Mouse (Mus musculus) brain, embryonic 14.5 days (tissue): ENCODE measurements at regions not wholly inside any gene's neighbourhood (a gene's known extent, or its start where the extent isn't known, plus 50 kb on each side); places are given as distances from the start of the nearest gene placed in this dataset.

Experiments used
- CTCF ChIP-seq: fragments of 200-500 bp; IDR thresholded peaks from 2 replicates; pipeline ENCODE4 v1.5.1; 2012; ENCODE audit warnings: inconsistent platforms, mild to moderate bottlenecking, moderate library complexity, borderline replicate concordance; ENCODE audit not compliant: insufficient read depth, insufficient read length; ENCODE audit errors: extremely low read depth
- POLR2A ChIP-seq: fragments of 200-500 bp; IDR thresholded peaks from 2 replicates; pipeline ENCODE4 v1.6.1; 2012; ENCODE audit warnings: mild to moderate bottlenecking, inconsistent platforms, borderline replicate concordance; ENCODE audit not compliant: poor library complexity, insufficient read depth, insufficient read length, severe bottlenecking; ENCODE audit errors: extremely low read depth

DNA sequence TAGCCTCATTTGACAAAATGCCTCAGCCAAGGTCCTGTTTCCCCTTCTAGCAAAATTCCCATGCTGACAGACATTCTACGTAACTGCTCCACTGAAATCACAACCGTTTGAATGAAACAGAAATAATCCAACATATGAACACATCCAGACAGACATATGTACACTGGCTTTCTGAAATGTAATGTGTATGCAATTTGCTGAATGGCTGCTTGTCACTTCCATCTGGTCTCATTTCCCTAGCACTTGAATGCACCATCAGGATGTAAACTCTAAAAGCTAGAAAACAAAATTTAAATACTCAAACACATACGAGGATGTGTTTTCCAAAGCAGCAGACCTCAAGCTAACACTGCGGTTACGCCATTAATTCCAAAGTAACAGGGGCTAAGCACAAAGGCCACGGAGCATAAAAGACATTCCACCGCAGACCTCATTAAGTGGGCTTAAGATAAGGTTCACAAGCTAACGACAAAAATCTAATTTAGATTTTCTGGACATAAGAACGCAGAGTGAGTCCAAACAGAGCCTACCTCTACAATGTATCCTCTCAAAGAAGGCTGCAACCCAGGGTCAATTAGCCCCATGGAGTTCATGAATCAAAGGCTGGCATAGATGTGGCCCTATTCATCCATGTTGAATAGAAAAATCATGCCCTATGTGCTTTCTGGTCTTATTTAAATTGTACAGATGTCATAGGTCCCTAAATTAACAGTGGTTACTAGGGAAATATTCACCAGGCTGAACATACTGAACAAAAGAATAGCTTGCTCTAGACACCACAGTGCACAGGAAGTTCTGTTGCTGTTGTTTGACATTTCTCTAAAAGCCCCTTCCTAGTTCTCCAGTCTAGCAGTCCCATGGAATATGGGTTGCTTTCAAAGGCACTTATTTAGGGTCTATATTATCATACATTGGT, 630.5 kb downstream of the Nedd1 start:
- TF ChIP-seq POLR2A (no peak), CTCF (no peak)
